Mouse (Mus musculus) E14TG2a.4 (cell line): Measurements from ENCODE around the gene Rfc5.

Experiments
- CTCF ChIP-seq: conservative IDR thresholded peaks from 2 replicates; pipeline ENCODE4 v1.5.1; 2014; ENCODE audit warnings: low read length
- NANOG ChIP-seq: IDR thresholded peaks from 2 replicates; pipeline ENCODE4 v1.6.1; 2014; ENCODE audit warnings: borderline replicate concordance, low read length, mixed read lengths
- POU5F1 ChIP-seq: IDR thresholded peaks from 2 replicates; pipeline ENCODE4 v1.6.1; 2014; ENCODE audit warnings: low read length, borderline replicate concordance

DNA sequence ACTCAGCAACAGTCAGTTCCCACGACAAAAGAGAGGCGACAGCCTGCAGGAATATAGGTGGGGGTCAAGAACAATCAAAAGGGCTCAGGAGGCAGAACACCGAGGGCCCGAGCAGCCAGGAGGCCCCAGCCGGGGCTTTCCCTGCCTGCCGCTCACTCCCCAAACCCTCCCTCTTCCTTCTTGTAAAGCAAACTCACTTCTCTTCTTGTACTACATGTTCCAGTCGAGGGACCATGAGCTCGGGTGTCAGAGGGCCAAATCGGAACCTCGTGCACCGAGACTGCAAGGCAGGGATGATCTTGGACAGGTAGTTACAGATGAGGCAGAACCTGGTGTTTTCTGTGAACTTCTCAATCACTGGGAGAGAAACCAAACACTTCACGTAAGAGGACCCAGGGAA lies 5.6 kb downstream of the Rfc5 start:
- no peak for TF ChIP-seq CTCF
- TF ChIP-seq NANOG = no peak
- TF ChIP-seq POU5F1 = no peak
